In the genomic region with DNA sequence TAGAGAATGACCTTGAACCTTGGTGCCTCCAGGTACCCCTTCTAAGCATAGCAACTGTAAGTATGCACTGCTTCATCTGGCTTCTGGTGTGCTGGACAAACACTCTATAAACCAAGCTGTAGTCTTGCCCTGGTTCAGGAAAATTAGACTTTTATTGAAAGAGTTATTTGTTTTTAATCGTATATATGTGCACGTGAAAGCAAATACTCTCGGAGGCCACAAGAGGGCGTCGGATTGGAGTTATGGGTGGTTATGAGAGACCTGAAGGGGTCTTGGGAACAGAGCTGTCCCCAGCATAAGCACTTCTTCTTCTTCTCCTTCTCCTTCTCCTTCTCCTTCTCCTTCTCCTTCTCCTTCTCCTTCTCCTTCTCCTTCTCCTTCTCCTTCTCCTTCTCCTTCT, we compare ENCODE assay signal across 32 mouse cellular contexts. TPM values are rescaled to one million over a fixed set of nuclear protein-coding genes. Genes with fewer than 3 reads are reported as not detected.
"Had no signal": no experiment of that assay in that cellular context is flagged by ENCODE, and none has a peak within 500 bp of the region (broad histone marks: within the 10 kb centered on the region; RNA-seq: fewer than 3 reads in every experiment).

No protein-coding gene starts in this region.

- H3K4me2 ChIP-seq: heart, embryonic 11.5 days; heart, embryonic 13.5 days; hindbrain, embryonic 13.5 days; kidney, embryonic 15.5 days; limb, embryonic 13.5 days; limb, embryonic 15.5 days; liver, embryonic 12.5 days had no signal

- H3K27ac ChIP-seq: heart, adult 2 months; heart, embryonic 13.5 days; heart, embryonic 15.5 days; hindbrain, embryonic 13.5 days; intestine, embryonic 15.5 days; kidney, embryonic 15.5 days; kidney, postnatal 0 days; limb, embryonic 13.5 days; limb, embryonic 15.5 days; liver, embryonic 12.5 days; liver, embryonic 14.5 days had no signal

- H3K9me3 ChIP-seq: heart, embryonic 15.5 days; intestine, embryonic 15.5 days; kidney, embryonic 15.5 days; limb, embryonic 13.5 days; limb, embryonic 15.5 days had no signal

- DNase-seq: gastrocnemius, postnatal 14 days; gastrocnemius, postnatal 36 days; heart, adult 11 months; heart, adult 2 months; heart, postnatal 14 days; heart, postnatal 36 days; kidney, adult 11 months; kidney, adult 2 months; kidney, adult 9 months; kidney, postnatal 14 days; kidney, postnatal 36 days; layer of hippocampus, adult 9-11 months; layer of hippocampus, postnatal 36 days; left cerebral cortex, postnatal 4 days had no signal

- H3K4me3 ChIP-seq: heart, adult 2 months; heart, embryonic 13.5 days; heart, embryonic 15.5 days; hindbrain, embryonic 13.5 days; intestine, embryonic 15.5 days; kidney, embryonic 15.5 days; limb, embryonic 13.5 days; limb, embryonic 15.5 days; liver, embryonic 12.5 days had no signal

- H3K36me3 ChIP-seq: heart, embryonic 13.5 days; heart, embryonic 15.5 days; hindbrain, embryonic 13.5 days; intestine, embryonic 15.5 days; kidney, embryonic 15.5 days; limb, embryonic 13.5 days; limb, embryonic 15.5 days; liver, embryonic 12.5 days had no signal

- H3K27me3 ChIP-seq: intestine, embryonic 15.5 days had no signal

- H3K9ac ChIP-seq: heart, embryonic 13.5 days; heart, embryonic 15.5 days; hindbrain, embryonic 13.5 days; intestine, embryonic 15.5 days; kidney, embryonic 15.5 days; limb, embryonic 13.5 days; limb, embryonic 15.5 days; liver, embryonic 12.5 days; liver, embryonic 14.5 days had no signal

- ATAC-seq: hindbrain, embryonic 16.5 days; inflammation-experienced regulatory T-cells, adult 6 months; intestine, embryonic 15.5 days; liver, embryonic 12.5 days had no signal

RNA-seq across cellular contexts. Expression of gene Kcnj4, which starts 35.5 kb away (rescaled TPM):
- polyA plus RNA-seq: gonadal fat pad, adult 2 months; heart, embryonic 11.5 days; hindbrain, embryonic 11.5 days; hindbrain, embryonic 13.5 days; hindbrain, embryonic 16.5 days; inflammation-experienced regulatory T-cells, adult 6 months; intestine, embryonic 15.5 days; limb, embryonic 11.5 days; limb, embryonic 13.5 days; limb, embryonic 15.5 days; liver, adult 2 months; liver, embryonic 12.5 days; liver, embryonic 14.5 days; liver, embryonic 16.5 days had no signal
